Mouse (Mus musculus) telencephalon, adult 2 months (tissue): ENCODE measurements at regions not wholly inside any gene's neighbourhood (a gene's known extent, or its start where the extent isn't known, plus 50 kb on each side); places are given as distances from the start of the nearest gene placed in this dataset.
A peak's percentile ranks its signal among the peaks of the same experiment; 100 is the strongest.

Experiments
- DNase-seq: peaks from one replicate; pipeline ENCODE4 v3.0.0-alpha.2; 2011; ENCODE audit warnings: low read depth, low spot score

GRCm38 (mm10) chr5:73927534-73927933, 140.7 kb downstream of the Usp46 start:
- no peak for DNase-seq

- no peak for DNase-seq
Observed at GRCm38 (mm10) chr5:73928691-73929090, 139.5 kb downstream of the Usp46 start.

- peak; percentile 86 for DNase-seq
Observed at GRCm38 (mm10) chr5:73930205-73930604, 138.0 kb downstream of the Usp46 start.

- DNase-seq, result no peak
Observed at GRCm38 (mm10) chr5:73937799-73938198, 130.4 kb downstream of the Usp46 start.

GRCm38 (mm10) chr5:73938450-73938849, 129.8 kb downstream of the Usp46 start:
- no peak for DNase-seq

GRCm38 (mm10) chr5:73942950-73943349, 125.3 kb downstream of the Usp46 start:
- DNase-seq, result no peak

GRCm38 (mm10) chr5:73945671-73946070, 122.6 kb downstream of the Usp46 start:
- DNase-seq, result no peak

- no peak for DNase-seq
Observed at GRCm38 (mm10) chr5:73946164-73946563, 122.1 kb downstream of the Usp46 start.

- DNase-seq, result no peak
Observed at GRCm38 (mm10) chr5:73948031-73948899, 120.0 kb downstream of the Usp46 start.
